Mouse (Mus musculus) thymus, postnatal 36 days (tissue): ENCODE measurements around the gene Vps41.

Source experiments
- DNase-seq, 2 experiments: peaks; one replicate each; pipeline ENCODE4 v3.0.0; 2022; ENCODE audit warnings: mixed read lengths in 2 of 2

Vps41 gene

DNA sequence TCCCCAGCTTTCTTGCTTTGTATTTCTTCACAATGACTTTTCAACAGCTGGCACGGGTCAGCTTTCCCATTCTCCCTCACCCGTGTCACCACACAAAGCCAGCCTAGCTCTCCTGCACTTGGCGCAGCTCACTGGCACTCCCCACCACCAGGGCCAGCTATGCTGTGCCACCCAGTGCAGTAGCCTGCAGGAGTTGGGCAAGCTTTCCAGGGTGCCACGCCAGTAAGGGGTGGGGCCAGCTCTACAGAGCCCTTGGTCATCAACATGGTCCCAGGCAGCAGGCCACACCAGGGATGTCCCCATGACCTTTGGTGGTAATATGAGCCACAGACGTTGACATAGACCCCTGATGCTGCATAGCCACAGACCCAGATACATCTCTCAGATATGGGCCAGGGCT lies 80.5 kb downstream of the Vps41 start:
- DNase-seq = no peak

DNA sequence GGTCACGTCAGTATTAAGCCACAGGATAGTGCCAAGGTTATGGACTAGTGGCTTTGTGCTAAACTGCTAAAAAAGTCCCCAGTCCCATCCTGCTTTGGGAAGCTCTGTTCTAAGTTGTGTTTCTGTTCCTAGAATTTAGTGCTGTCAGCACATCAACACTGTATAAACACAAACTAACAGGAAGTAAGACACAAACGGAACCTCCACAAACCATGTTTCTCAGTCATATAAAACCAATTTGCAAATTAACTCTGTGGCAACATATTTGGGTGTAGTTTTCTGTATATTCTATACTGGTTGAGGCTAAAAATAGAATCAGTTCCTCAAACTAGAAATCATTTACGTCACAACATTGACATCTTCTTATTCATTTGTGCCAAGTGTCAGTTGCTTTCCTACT lies 83.3 kb downstream of the Vps41 start:
- no peak for DNase-seq

- DNase-seq = no peak
These were observed 92.4 kb downstream of the Vps41 start for GRCm38 (mm10) chr13:18809465-18809864.

DNA sequence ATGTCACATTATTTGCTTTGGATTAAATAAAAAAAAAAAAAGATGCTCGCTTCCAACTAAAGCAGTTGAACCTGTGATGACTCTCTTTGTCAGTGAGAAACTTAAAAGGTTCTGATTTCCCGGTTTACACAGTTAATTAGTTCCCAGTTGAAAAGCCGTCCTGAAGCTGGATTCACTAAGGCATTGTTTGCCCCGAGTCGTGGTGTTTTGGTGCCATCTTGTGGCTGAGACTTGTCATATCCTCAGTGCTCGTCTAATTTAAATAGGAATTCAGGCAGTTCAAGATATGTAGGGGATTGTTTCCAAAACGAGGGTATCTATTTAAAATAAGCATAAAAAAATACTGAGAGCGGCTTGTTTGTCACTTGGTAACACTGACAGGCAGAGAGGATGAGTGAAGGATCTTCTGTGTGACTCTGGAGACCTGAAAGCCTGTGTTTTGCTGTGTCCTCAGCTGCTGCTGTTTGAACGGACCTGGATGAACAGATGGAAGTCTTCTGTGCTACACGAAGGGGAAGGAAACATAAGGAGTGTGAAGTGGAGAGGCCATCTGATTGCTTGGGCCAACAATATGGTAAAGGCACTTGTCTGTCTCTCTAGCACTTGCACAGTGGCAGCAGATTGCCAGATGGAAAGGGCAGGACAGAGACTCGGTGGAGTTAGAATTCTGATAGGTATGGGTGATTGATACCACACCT lies 93.0 kb downstream of the Vps41 start:
- DNase-seq = peak; percentile 14 to 39

GRCm38 (mm10) chr13:18824420-18825123 lies 107.5 kb downstream of the Vps41 start:
- DNase-seq = no peak

- DNase-seq = no peak
These were observed 109.9 kb downstream of the Vps41 start for GRCm38 (mm10) chr13:18827029-18827428.

- DNase-seq = no peak
These were observed 113.4 kb downstream of the Vps41 start for GRCm38 (mm10) chr13:18830486-18830885.

GRCm38 (mm10) chr13:18839231-18839630 lies 122.1 kb downstream of the Vps41 start:
- no peak for DNase-seq

DNA sequence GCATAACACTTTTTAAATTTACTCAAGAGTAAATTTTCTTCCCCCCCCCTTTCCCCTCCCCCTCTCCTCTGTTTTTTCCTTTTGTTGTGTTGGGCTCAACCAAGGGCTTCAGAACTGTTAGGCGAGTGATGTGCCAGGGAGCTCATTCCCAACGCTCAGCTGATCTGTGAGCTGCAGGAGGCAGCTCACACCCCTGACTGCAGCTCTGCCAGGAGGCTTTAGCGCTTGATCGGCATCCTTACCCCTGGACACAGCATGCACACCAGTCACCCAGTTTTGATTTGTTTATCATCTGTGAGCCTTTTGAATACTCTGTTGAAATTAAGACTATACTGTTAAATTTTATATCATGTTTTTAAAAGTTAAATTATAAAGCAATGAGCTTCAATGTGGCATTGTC lies 123.3 kb downstream of the Vps41 start:
- DNase-seq = no peak

- DNase-seq = no peak
These were observed 123.9 kb downstream of the Vps41 start for GRCm38 (mm10) chr13:18841019-18841418.

- no peak for DNase-seq
These were observed 124.7 kb downstream of the Vps41 start for GRCm38 (mm10) chr13:18841752-18842282.

DNA sequence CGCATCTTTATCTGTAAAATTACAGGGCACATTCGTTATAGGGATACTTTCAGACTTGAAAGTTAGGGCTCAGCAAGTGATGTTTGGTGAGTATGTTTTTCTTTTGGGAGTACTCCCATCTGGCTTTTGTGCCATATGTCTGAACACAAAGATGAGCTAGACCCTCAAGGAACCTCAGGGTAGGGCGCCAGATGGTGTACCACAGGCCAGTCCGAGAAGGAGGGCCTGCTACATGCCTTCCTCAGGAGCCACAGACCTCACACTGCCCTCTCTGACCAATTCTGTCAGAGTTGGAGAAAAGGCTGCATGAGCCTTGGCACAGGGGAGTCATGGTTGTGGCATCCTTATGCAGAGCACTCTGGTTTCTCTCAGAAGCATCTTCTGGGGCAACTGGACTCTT lies 125.5 kb downstream of the Vps41 start:
- no peak for DNase-seq

DNA sequence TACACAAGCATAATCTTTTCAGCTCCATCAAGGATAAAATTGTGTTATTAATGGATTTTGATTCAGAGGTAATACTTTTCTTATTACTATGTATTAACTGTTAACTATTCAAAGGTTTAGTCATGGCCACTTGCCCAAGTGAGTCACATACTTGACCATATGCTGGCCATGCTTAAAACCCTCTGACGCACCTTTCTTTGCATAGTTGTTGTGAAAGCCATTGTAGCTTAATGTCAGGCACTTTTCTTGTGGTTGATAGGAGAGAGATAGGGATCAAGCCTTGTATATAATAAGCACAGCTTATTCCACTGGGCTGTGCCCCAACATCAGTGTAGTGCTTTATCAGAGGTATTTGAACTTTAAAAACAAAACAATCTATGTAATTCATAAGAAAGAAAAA lies 126.5 kb downstream of the Vps41 start:
- no peak for DNase-seq

- no peak for DNase-seq
These were observed 130.3 kb downstream of the Vps41 start for GRCm38 (mm10) chr13:18847386-18847785.

DNA sequence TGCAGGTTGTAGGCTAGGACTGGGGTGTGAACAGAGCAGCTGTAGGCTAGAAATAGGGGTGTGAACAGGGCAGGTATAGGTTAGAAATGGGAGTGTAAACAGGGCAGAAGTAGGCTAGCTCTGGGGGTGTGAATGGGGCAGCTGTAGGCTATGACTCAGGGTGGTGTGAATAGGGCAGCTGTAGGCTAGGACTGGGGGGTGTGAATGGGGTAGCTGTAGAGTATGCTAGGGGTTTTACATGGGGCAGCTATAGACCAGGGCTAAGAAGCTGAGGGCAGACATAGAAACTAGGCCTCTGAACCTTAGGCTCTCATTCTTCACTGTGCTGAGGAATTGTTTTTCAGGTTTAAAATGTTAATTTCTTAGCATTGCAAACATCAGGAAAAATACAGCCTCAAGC lies 132.5 kb downstream of the Vps41 start:
- DNase-seq = no peak

GRCm38 (mm10) chr13:18851182-18851581 lies 134.1 kb downstream of the Vps41 start:
- DNase-seq = no peak

- no peak for DNase-seq
These were observed 135.6 kb downstream of the Vps41 start for GRCm38 (mm10) chr13:18852718-18853117.

- DNase-seq = no peak
These were observed 139.1 kb downstream of the Vps41 start for GRCm38 (mm10) chr13:18856026-18856802.

- DNase-seq = no peak
These were observed 141.1 kb downstream of the Vps41 start for GRCm38 (mm10) chr13:18858183-18858582.

DNA sequence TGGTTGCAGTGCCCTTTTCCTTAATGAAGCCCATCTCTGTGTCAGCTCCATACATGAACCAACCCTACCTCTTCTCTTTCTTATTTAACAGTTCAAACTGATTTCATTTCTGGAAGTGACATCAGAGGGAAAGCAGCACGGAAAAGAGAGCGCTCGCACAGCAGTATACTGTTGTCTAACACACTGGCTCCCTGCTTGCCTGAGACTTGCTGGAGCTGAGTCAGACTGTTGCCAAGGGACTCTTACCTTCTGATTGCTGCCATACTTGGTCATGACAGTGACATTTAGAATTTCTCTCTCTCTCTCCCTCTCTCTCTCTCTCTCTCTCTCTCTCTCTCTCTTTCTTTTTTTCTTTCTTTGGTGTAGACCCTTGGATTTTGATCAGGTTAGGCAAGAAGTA lies 142.3 kb downstream of the Vps41 start:
- no peak for DNase-seq

DNA sequence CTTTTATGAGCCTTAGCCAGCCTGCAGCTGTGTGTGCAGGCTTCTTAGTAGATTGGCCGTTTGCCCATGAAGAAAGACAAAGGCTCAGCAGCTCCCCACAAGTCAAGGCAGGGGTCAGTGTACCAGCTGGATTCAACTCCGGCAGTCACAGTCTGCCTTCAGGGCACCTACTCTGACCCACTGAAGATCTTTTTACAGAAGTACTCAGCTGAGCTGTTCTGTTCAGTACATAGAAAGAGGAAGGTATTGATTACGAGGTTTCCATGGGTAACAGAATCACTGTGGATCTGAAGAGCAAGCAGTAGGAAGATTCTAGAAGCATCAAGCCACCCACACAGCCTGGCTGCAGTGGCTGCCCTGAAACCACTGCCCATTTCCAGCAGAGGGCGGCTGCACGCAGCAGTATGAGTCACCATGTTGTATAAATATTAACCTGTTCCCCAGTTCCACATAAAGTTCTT lies 151.0 kb downstream of the Vps41 start:
- DNase-seq = no peak

DNA sequence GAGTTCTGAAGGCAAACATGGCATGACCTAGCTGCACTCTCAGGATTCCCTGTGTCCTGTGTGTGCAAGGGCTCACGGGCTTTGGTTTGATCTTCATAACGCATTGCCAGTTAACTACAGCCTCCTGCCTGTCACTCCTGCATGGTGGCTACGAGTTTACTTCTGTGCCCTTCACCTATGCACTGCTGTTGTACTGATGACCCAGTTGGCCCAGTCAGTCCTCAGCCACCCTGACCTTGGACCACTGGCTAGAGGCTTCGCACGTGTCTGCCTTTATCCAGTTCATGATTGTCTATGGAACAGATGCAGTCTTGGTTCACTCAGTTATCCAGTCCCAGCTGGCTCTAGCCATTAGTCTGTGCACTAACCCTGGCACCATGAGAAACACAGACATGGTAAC lies 151.7 kb downstream of the Vps41 start:
- no peak for DNase-seq

- DNase-seq = no peak
These were observed 158.2 kb downstream of the Vps41 start for GRCm38 (mm10) chr13:18875321-18875720.
